Mouse (Mus musculus): ENCODE measurements around the gene Ube2v1.

- TF ChIP-seq EP300 (IDR thresholded peaks at IDR 0.05; ENCODE audit: low read depth) (no peak), CTCF (IDR thresholded peaks at IDR 0.05; ENCODE audit: low read depth) (no peak)
These were observed 32.0 kb downstream of the Ube2v1 start for GRCm38 (mm10) chr2:167599917-167600316.
